Mouse (Mus musculus) induced T-regulatory cell, adult 2 months (primary cell): ENCODE data around the gene Zfp747.
A peak's percentile ranks its signal among the peaks of the same experiment; 100 is the strongest.
"Not testable (repeated sequence)": the region's sequence is repeated elsewhere in the genome, so short reads cannot be mapped to it uniquely, and the experiment has no call there.

Experiments used
- DNase-seq: peaks from one replicate; pipeline ENCODE4 v3.0.0-alpha.2; 2012; ENCODE audit warnings: low read depth

Zfp747 gene

DNA sequence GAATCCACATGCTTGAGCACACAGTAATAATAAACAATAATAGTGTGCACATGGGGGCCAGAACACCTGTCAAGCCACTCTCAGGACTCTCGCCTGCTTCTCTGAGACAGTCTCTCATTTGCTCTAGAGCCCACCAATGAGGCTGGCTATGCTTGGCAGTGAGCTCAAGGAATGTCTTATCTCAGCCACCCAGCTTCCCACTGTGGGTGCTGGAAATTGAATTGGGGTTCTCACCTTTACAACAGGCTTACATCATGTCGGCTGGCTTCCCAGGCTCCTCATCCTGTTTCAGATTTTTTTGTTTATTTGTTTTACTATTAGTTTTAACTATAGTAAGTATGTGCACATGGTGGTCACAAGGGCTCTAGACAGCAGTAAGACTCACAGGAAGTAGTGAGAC lies 4.6 kb downstream of the Zfp747 start:
- no peak for DNase-seq

DNA sequence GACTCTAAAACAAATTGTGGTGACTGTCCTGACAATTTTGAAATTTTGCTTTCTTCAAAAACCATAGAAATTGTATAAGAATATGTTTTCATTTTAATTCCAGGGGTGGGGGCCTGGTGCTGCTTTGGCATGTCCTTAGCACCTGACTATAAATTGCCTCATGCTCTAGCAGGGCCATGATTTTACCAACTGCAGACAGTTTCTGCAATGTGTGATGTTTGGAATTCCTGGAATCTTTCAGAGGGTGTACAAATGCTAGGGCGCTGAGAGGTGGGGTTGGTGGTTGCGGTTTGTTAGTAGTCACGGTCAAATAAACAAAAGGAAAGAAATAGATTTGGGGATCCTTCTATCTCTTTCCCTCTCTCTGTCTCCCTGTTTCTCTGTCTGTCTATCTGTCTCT lies 9.6 kb downstream of the Zfp747 start:
- DNase-seq = no peak

DNA sequence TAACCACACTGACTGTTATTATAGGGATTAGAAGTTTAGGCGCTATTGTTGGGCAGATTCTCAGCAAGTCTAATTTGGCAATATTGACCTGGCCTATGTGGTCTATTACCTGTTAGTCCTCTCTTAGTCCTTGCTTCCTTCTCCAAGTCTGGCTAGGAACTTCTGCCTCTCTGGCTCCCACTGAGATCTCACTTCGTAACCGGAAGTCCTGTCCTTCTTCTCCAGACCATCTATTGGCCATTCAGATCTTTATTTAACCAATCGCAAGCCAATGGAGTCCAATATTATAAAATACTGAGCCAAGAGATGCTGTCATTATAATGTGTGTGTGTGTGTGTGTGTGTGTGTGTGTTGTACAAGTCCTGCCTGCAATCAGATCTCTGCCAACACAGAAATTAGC lies 11.7 kb downstream of the Zfp747 start:
- no peak for DNase-seq

DNA sequence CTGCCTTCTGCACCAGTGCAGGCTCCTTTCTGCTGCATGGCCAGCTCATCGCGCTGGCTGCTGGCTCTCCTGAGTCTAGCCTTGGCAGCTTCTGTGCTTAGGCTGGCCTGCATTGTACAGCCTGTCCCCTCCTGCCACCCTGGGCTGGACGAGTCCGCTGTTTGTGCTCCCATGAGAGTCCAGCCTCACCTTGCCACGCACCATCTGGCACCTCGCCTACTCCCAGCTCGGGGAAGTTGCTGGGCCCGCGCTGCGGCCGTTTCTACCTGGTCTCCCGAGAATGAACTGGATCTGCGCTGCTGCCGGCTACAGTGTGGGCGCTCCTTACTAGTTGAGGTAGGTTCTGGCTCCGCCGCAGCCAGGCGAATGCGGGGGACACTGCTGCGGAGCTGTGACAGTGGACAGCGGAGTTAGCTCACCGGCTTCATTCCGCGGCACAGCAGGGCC lies 12.4 kb downstream of the Zfp747 start:
- no peak for DNase-seq

DNA sequence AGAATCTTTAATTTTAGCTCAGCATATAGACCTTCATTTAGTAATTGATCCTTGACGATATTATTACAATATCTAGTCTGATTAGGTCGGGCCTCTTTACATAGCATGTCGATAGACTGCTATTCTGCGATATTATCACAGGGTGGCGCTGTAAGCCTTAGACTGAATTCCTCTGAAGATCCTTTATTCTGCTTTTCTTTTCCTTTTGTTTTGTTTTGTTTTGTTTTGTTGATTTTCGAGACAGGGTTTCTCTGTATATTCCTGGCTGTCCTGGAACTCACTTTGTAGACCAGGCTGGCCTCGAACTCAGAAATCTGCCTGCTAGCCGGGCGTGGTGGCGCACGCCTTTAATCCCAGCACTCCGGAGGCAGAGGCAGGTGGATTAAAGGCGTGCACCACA lies 13.4 kb downstream of the Zfp747 start:
- DNase-seq = peak; percentile 86

DNA sequence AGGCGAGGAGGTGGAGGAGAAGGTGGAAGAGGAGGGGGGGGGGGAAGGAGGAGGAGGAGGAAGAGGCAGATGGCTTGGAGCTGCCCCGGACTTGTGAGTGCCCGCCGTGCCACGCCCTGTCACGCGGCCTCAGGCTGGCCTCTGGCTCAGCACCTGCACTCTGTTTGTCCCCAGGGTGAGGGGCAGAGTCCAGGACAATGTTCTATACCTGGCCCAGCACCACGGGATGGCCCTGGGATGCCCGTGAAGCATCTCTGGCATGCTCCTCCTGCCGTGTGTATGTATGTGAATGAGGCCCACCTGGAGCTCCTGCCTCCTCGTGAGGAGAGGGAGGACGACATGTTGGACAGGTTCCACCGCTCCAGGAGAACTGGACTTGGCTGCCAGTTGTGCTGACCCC lies 14.4 kb downstream of the Zfp747 start:
- DNase-seq = no peak

DNA sequence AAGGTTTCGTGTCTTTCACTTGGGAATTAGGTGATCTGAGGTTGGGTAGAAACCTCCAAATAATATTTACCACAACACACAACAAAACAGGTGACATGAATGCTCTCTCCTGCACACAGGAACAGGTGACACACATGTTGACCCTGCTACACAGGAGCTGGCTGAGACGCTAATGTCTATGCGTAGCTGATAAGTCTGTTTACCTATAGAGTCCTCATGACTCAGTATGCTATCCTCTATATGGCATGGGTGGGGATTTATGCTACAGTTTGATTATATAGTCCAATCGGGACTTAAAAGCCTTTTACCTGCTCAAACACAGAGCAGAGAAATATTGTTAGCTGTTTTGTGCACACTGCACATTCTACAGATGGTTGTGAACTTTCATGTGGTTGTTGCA lies 15.6 kb downstream of the Zfp747 start:
- no peak for DNase-seq

DNA sequence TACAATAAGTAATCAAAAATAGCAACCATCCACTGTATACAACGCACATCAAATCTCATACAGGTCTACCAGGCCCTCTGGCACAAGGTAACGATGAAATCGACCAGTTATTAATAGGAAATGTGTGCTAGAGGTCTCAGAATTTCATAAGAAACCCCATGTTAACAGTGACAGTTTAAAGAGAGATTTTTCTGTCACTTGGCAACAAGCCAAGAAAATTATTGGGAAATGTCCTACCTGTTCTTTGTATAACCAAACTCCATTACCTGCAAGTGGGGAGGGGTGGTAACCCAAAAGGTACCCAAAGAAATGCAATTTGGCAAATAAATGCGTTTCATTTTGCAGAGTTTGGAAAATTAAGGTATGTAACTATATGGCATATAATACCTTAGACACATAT lies 17.4 kb downstream of the Zfp747 start:
- no peak for DNase-seq

DNA sequence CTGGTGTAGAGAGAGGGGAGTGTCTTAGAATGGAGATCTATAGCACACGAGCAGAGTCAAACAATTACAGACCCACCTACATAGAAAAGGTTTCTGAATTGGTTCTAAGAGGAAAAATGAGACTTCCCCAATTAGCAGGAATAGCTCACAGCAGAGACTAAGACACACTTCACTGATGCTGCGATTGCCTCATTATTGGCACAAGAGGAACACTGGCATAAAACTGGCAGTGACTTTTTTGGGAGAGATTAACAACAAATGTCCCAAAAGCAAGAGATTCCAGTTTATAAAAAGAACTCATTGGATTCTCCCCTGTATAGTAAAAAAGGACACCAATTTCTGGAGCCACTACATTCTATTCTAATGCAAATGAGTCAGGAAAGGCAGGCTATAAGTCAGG lies 18.0 kb downstream of the Zfp747 start:
- no peak for DNase-seq

DNA sequence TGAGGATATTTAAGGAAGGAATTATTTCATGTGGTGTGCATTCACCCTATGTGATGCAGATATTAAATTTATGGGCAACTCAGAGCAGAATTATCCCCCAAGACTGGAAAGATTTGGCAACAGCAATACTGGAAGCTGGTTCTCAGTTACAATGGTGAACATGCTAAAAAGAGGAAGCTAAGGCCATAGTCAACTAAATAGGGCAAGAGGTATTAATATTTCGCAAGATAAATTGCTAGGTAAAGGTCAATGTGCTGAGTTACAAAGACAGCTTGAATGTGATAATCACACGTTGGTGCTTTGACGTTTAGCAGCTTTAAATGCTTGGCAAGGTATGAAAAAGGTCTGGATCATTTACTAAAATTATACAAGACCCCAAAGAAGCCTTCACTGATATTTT lies 20.1 kb downstream of the Zfp747 start:
- DNase-seq = no peak

DNA sequence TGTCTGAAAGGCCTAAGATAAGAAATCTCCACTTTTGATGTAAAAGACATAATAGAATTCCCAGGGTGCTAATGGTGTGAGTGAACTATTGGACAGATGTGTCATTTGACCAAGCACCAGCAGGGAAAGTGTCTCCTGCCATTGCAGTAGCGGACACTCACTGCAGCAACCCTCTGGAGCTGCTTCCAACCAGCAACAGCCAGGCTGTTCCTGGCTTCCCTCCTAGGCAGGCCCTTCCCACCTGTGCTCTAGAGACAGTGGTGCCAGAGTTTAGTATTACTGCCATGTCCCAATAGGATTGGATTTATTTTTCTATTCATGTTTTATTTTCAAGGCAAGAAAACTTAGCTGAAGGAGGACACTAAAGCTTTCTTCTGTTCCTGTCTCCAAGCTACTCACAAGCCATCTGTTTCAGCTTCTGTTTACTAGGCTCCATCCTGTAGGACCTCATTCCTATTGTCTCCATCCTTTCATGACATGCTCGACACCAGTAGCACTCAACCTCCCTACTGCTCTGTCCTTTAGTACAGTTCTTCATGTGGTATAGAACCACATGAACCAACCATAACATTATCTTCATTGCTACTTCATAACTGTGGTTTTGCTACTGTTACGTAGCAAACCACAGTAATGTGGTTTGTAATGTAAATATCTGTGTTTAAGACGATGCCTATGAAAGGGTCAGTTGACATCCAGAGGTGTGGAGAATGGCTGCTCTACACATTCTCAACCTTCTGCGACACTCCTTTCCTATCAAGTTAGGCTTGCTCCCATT lies 24.4 kb downstream of the Zfp747 start:
- no peak for DNase-seq

DNA sequence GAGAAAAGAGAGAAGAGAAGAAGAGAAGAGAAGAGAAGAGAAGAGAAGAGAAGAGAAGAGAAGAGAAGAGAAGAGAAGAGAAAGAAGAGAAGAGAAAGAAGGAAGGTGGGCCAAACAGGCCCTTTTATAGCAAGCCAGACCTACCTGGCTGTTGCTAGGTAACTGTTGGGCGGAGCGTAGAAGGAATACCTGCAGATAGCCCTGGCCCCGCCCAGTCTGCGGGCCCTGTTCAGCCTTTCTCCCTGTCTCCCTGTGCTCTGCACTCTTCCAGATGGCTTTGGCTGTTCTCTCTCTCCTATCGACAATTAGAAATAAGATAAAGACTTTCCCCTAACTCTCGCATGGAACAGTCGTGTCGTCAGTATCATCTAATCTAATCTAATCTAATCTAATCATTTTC lies 29.2 kb downstream of the Zfp747 start:
- DNase-seq = peak; percentile 37

DNA sequence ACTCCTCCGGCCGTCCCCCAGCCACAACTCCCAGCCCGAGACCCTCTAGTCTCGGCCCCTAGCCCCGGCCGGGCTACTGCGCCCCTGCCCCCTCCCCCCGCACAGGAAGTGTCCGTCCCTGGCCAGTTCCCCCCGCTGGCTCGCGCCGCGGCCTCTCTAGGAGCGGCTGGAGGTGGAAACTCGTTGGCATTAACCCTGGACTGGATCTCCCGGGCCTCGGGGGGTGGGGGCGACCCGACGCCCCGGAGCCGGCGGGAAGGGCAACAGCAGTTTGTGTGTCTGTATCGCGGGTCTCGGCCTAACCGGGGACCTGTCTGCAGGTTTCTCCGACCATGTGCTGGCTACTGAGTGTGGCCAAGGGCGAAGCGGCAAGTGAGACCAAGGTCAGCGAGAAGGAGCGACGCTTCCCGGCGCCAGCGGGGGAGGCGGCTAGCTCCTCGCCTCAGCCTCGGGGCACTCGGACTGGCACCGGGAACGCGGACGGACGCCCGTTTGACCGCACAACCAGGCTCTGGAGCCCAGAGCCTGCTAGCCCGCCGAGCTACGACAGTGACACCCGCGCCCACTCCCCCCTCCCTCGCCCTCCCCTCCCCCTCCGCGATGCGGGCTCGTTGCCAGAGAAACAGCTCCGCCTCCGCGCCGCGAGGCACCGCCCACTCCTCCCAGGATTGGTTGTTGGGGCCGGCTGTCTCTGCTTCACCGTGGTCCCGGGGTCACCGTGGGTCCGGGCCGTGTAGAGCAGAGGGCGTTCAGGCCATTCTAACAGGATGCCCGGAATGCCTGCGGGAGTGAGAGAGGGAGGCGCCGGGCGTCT lies 30.1 kb downstream of the Zfp747 start, which contains the start of gene Zfp768:
Gene Zfp768 (minus strand): TSS at position 78 of the 814 bp plus-strand sequence.
- peak; percentile 91 for DNase-seq

DNA sequence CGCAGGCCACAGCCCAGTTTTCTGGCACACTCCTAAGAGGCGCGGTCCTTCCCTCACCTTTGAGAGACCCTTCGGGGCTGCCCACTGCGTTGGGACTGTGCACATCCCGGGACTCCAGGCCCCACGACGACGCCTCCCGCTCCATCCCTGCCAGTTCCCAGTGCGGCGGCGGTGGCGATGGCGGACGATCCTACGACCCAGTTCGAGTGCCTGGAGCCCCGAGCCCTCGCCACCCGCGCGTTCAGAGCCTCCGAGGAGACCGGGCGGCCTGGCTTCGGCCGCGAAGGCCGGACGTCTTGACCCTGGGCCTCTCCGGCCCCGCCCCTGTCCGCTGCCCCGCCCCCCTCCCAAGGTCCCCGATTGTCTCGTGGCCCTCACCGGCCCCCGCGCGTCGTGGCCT lies 30.8 kb downstream of the Zfp747 start:
- DNase-seq = peak; percentile 38

DNA sequence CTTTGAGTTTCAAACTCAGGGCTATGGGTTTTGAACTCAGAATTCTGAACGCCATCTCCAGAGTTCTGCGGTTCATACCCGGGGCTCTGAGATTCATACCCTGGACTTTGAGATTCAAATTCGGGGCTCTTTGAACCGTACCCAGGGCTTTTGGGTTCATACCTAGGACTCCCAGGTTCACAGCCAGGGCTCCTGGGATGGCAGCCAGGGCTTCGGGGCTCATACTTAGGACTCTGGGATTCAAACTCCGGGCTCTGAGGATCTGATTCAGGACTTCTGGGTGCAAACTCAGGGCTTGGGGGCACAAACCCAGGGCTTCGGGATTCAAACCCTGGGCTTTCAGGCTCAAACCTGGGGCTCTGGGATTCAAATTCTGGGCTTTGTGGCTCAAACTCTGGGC lies 31.5 kb downstream of the Zfp747 start:
- no peak for DNase-seq

DNA sequence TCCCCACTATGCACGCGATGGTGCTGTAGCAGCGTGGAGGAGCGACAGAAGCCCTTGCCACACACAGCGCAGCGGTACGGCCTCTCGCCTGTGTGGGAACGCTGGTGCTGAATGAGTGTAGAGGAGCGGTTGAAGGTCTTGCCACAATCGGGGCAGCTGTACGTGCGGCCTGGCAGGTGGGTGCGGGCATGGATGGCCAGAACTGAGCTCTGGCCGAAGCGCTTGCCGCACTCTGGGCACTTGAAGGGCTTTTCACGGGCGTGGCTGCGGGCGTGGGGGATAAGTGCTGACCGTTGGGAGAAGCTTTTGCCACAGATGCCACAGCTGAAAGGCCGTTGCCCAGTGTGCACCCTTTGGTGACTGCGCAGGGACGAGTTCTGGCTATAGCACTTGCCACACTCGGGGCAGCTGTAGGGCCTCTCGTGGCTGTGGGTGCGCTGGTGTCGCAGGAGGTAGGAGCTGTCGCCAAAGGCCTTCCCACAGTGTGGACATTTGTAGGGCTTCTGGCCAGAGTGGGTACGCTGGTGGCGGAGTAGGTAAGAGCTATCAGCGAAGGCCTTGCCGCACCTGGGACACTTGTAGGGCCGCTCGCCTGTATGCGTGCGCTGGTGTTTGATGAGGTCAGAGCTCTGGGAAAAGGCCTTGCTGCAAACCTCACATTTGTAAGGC lies 32.4 kb downstream of the Zfp747 start:
- no peak for DNase-seq

DNA sequence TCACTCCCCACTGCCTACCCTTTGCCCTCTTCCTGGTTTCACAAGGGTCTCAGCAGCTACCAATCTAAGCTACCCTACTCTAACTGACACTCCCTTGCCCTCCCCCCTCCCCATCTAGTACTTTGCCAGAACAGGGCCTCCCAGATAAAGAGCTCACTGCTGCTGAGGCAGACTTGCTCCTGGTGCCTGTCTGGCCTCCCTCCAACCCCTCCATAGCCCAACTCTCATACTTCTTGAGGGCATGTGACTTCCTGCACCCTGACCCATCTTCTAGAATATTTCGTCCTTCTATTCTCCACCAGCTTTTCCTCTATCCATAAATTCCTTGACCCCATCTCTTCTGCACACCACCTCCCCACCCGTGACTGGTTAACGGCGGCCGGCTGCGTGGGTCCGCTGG lies 33.0 kb downstream of the Zfp747 start:
- no peak for DNase-seq

DNA sequence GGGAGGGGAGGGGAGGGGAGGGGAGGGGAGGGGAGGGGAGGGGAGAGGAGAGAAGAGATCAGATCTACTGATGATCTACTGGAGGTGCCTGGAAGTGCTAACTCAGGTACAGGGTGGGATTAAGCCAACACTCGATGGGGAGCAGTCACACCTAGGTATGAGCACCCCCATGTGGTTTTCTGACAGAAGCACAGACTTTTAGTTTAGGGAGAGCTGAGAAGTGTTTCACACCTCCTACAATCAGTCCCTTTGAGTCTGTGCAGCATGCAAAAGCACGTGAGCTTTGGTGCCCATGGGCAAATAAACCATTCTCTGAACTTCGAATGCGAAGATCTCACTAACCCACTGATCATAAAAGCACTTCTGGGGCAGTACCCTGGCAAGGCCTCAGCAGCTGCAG lies 33.5 kb downstream of the Zfp747 start:
- peak; percentile 71 for DNase-seq

DNA sequence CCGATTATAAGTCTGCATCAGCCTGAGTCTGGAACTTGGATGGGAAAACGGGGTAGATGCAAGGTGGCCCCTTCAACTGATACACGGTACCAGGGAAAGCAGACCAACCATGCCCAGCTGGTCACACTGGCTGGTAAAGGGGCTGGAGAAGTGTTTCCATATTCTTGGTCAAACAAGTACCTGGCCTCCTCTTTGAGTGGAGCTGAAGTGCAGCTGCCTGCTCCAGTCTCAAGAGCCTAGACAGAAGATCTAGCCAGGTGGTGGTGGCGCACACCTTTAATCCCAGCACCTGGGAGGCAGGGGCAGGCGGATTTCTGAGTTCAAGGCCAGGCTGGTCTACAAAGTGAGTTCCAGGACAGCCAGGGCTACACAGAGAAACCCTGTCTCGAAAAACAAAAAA lies 34.0 kb downstream of the Zfp747 start:
- DNase-seq = not testable (repeated sequence)

DNA sequence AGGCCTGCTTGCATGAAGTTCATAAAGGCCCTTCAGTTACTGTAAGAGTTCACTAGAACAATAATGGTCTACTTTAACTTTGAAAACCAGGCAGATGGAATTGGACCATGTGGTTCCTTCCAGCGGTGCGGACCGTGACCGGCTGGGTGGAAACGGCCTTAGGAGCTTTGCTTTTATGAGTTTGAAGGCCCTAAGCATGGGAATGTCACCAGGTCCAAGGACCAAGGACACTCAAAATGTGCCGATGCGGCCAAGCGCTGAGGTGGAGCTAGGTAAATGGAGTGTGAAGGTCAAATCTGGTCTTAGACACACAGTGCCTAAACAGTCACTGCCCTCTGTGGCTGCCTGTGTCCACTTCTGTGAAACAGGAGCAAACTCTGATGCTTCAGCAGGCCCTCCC lies 34.5 kb downstream of the Zfp747 start:
- no peak for DNase-seq

DNA sequence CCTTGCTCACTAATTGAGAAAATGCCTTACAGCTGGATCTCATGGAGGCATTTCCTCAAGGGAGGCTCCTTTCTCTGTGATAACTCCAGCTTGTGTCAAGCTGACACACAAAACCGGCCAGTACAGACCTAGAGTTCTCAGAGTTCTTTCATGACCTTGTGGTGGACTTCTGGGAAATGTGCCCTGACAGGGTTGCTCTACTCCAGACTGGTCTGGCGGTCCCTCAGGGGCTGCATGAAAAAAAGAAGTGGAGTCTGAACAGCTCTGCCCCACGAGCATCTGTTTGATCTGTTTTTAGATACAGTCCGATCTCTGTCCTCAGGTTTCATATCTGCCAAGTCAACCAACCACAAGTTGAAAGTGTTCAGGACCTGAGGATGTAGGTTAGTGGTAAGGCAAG lies 38.2 kb downstream of the Zfp747 start:
- no peak for DNase-seq

DNA sequence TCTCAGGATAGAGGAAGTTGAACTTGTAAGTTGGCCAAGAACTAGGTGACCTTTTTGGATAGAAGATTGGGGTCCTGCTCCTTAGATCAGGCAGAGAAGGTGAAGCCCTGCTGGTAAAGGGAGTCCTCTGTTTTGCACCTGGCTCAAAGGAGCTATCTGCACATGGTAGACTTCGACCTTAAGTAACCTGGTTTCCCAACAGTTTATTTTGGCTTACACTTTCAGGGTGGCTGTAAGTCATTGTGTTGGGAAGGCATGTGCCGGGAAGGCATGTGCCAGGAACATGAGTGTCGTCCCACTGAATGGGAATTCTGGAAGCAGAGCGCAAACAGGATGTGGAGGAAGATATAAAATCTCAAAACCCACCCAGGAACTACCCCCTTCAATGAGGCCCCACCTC lies 40.2 kb downstream of the Zfp747 start:
- DNase-seq = no peak

DNA sequence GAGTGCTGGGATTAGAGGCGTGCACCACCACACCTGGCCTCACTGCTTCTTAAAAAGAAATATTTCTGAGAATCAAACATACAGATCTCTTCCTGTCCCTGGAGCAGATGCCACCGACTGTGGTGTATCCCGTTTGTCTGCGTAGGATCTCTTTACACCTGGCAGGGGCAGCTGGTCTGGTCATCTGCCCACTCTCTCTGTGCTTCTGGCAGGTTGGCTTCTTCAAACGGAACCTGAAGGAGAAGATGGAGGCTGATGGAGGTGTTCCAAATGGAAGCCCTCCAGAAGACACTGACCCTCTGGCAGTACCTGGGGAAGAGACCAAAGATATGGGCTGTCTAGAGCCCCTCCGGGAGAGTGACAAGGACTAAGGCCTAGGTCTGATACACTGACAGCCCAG lies 42.6 kb downstream of the Zfp747 start:
- DNase-seq = no peak
